Mouse (Mus musculus) hindbrain, embryonic 16.5 days (tissue): ENCODE measurements around the gene Setdb1. TPM values are rescaled to one million over a fixed set of nuclear protein-coding genes. Genes with fewer than 3 reads are reported as not detected.
"Not testable (repeated sequence)": the region's sequence is repeated elsewhere in the genome, so short reads cannot be mapped to it uniquely, and the experiment has no call there.

Experiments
- ATAC-seq: fragments of 200-750 bp; cut with Nextera tagmentation; 2 replicates; pipeline ENCODE4 v1.8.0; 2017; ENCODE audit warnings: moderate TSS enrichment, moderate library complexity
- H3K27ac ChIP-seq: fragments of 300-500 bp; sonication (generic); 2 replicates; pipeline ENCODE4 v1.5.1; 2014; ENCODE audit warnings: low read depth, mild to moderate bottlenecking, control low read depth, low read length, moderate library complexity
- H3K27me3 ChIP-seq: fragments of 300-500 bp; sonication (generic); replicated peaks from 2 replicates; pipeline ENCODE4 v1.6.1; 2014; ENCODE audit warnings: low read length; ENCODE audit not compliant: control insufficient read depth, insufficient read depth
- H3K36me3 ChIP-seq: fragments of 300-500 bp; sonication (generic); 2 replicates; pipeline ENCODE4 v1.6.1; 2014; ENCODE audit warnings: mild to moderate bottlenecking, low read length, moderate library complexity, mixed read lengths; ENCODE audit not compliant: control insufficient read depth, insufficient read depth
- H3K4me1 ChIP-seq: fragments of 300-500 bp; sonication (generic); 2 replicates; pipeline ENCODE4 v1.6.1; 2014; ENCODE audit warnings: low read depth, low read length; ENCODE audit not compliant: control insufficient read depth, insufficient read depth
- H3K4me2 ChIP-seq: fragments of 300-500 bp; sonication (generic); 2 replicates; pipeline ENCODE4 v1.6.1; 2014; ENCODE audit warnings: mild to moderate bottlenecking, low read length, control low read depth, moderate library complexity
- H3K4me3 ChIP-seq: fragments of 300-500 bp; sonication (generic); 2 replicates; pipeline ENCODE4 v1.5.1; 2014; ENCODE audit warnings: mild to moderate bottlenecking, low read length, control low read depth, moderate library complexity
- H3K9ac ChIP-seq: fragments of 300-500 bp; sonication (generic); 2 replicates; pipeline ENCODE4 v1.6.1; 2014; ENCODE audit warnings: low read depth, mild to moderate bottlenecking, control low read depth, low read length, moderate library complexity
- H3K9me3 ChIP-seq: fragments of 300-500 bp; sonication (generic); 2 replicates; pipeline ENCODE4 v1.6.1; 2014; ENCODE audit warnings: mild to moderate bottlenecking, low read length, moderate library complexity; ENCODE audit not compliant: control insufficient read depth
- WGBS: fragments of 180-500 bp; shearing (Covaris S2); extraction: QIAGEN DNeasy Blood & Tissue Kit; methylation state at CpG from one replicate; pipeline ENCODE4 v1.1.7; 2014; 5-methylcytosine and 5-hydroxymethylcytosine counted together
- polyA plus RNA-seq: library from polyadenylated mRNA; unstranded; fragments of >200 nt; fragmentation: Nextera tagmentation; extraction: Ambion mirVana; gene quantifications from 2 replicates; pipeline ENCODE4 v1.2.1, GENCODE M21; 2015

The Setdb1 gene
- polyA plus RNA-seq, 1 experiment from 2014 or later, result 36.0 TPM

DNA sequence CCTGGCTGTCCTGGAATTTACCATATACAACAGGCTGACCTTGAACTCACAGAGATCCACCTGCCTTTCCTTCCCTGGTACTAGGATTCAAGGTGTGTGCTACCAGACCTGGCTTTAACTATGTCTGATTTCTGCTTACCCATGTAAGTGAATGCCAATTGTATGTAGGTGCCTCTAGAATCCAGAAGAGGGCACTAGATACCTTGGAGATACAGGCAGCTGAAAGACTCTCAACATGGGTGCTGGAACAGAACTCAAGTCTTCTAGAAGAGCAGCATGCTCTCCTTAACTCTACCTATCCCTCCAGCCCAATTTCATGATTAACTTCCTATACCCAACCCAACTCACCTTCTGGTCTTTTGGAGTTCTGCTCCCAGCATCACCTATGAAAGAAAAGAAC, 7.5 kb downstream of the Setdb1 start:
- no peak overlapping the region for H3K4me3 ChIP-seq
- no peak overlapping the region for H3K9ac ChIP-seq
- H3K36me3 ChIP-seq, result peaks cover 40% of the 10 kb centered on the region
- ATAC-seq, result no peak
- no peak overlapping the region for H3K27ac ChIP-seq
- no peaks in the 10 kb centered on the region for H3K9me3 ChIP-seq
- H3K4me2 ChIP-seq, result no peak overlapping the region
- H3K27me3 ChIP-seq, result no peaks in the 10 kb centered on the region
- H3K4me1 ChIP-seq, result no peaks in the 10 kb centered on the region

GRCm38 (mm10) chr3:95348343-95348742, 8.7 kb downstream of the Setdb1 start:
- not testable (repeated sequence) for H3K4me1 ChIP-seq, ATAC-seq, H3K27me3 ChIP-seq, H3K27ac ChIP-seq, H3K9ac ChIP-seq, H3K9me3 ChIP-seq, H3K4me2 ChIP-seq, H3K4me3 ChIP-seq
- WGBS, result 97% methylated on average over 4 of the region's 5 CpGs
- peaks cover 42% of the 10 kb centered on the region for H3K36me3 ChIP-seq

DNA sequence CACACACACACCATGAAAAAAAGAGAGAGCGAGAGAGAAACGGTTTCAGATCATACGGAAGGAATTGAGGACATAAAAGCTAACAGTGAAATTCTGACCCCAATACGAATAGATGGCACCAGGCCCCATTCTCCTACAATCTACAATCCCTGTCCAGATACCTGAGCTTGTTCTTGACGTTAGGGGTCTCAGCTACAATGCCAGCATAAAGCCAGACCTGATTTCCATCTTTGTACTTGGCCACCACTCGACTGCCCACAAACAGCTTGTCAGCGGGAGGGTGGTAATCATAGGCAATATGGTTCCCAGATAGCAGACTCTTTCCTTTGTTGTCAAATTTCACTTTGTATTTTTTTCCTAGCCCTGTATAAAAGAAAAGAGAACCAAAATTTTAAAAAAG, 10.5 kb downstream of the Setdb1 start:
- no peak overlapping the region for H3K9ac ChIP-seq
- H3K27me3 ChIP-seq, result no peaks in the 10 kb centered on the region
- no peaks in the 10 kb centered on the region for H3K9me3 ChIP-seq
- no peaks in the 10 kb centered on the region for H3K4me1 ChIP-seq
- H3K36me3 ChIP-seq, result peaks cover 51% of the 10 kb centered on the region
- H3K4me2 ChIP-seq, result no peak overlapping the region
- H3K4me3 ChIP-seq, result no peak overlapping the region
- H3K27ac ChIP-seq, result no peak overlapping the region
- 94% methylated on average over 7 of the region's 7 CpGs for WGBS
- ATAC-seq, result no peak

DNA sequence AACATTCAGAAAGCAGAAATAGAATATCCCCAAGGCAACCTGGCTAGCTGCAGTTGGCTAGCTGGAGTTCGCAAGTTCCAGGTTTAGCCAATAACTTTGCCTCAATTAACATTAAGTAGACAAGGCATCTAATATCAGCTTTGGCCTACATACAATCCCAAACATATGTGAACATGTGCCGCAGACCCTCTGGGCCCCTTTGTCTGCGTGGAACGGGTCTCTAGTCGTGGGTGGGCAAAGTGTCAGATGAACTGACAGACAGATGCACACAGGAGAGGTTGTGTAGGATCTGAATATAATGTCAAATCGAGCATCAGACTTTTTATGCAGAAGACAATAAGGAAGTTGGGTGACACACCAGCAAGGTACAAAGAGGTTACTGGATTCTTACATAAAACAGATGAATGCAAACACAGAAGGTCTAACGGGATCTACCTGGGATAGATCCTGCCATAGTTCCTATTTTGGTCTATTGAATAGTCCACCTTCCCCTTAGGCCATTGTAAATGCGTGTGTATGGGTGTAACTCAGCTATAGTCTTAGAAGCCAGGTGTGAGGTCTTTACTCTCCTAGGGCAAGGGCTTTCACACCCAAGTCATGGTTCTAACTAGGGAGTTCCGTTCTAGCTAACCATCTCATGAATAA, 13.5 kb downstream of the Setdb1 start:
- H3K9ac ChIP-seq, H3K9me3 ChIP-seq, H3K4me3 ChIP-seq, H3K4me2 ChIP-seq, ATAC-seq, H3K4me1 ChIP-seq, H3K27ac ChIP-seq, H3K27me3 ChIP-seq: not testable (repeated sequence)
- peaks cover 63% of the 10 kb centered on the region for H3K36me3 ChIP-seq
- WGBS, result 95% methylated on average over 9 of the region's 9 CpGs

DNA sequence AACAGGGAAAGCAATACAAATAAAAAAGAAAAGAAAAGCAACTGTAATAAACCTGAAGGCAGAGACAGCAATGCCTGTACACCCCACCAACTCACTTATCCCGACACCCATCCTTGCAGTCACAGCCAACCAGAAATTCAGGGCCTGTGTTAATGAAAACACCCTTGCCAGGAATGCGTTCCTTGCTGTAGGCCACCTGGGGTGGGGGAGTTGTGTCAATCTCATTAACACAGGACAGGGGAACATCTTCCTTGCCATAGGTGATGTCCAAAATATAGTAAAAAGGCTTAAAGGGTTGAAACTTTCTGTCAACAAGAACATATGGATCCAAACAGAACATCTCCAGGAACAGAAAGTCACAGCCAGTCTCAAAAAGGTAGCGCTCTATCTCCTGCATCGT, 18.8 kb downstream of the Setdb1 start:
- no peaks in the 10 kb centered on the region for H3K4me1 ChIP-seq
- H3K27me3 ChIP-seq, result no peaks in the 10 kb centered on the region
- H3K4me3 ChIP-seq, result no peak overlapping the region
- no peak overlapping the region for H3K27ac ChIP-seq
- no peaks in the 10 kb centered on the region for H3K9me3 ChIP-seq
- H3K36me3 ChIP-seq, result peaks cover 73% of the 10 kb centered on the region
- no peak overlapping the region for H3K4me2 ChIP-seq
- ATAC-seq, result no peak
- no peak overlapping the region for H3K9ac ChIP-seq
- 94% methylated on average over 4 of the region's 4 CpGs for WGBS

DNA sequence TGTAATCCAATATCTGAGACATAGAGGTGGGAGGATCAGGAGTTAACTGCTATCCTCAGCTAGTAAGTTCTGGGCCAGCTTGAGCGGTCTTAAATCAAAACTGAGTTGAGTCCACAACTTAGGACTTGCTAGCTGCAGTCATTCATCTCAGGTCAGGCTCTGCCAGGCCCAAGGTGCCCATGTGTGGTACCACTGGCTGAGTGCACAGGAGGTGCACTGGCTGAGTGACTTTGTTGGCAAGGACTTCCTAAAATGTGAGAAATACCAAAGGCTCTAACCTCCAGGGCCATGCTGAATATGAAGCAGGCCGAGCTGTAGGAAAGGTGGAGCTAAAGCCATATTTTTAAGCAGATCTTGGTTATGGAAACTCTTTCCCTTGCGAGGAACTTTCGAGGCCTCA, 19.7 kb downstream of the Setdb1 start:
- Histone ChIP-seq H3K27me3 (no peaks in the 10 kb centered on the region), H3K9me3 (no peaks in the 10 kb centered on the region), H3K4me1 (no peaks in the 10 kb centered on the region), H3K4me2 (no peak overlapping the region), H3K9ac (no peak overlapping the region), H3K4me3 (no peak overlapping the region), H3K27ac (no peak overlapping the region), H3K36me3 (peaks cover 74% of the 10 kb centered on the region)
- no peak for ATAC-seq
- 95% methylated on average over 4 of the region's 4 CpGs for whole genome bisulfite sequencing

- 88% methylated on average over 1 of the region's 1 CpGs for WGBS
- no peak overlapping the region for H3K4me3 ChIP-seq
Measured at GRCm38 (mm10) chr3:95331528-95331927, 25.5 kb downstream of the Setdb1 start.

DNA sequence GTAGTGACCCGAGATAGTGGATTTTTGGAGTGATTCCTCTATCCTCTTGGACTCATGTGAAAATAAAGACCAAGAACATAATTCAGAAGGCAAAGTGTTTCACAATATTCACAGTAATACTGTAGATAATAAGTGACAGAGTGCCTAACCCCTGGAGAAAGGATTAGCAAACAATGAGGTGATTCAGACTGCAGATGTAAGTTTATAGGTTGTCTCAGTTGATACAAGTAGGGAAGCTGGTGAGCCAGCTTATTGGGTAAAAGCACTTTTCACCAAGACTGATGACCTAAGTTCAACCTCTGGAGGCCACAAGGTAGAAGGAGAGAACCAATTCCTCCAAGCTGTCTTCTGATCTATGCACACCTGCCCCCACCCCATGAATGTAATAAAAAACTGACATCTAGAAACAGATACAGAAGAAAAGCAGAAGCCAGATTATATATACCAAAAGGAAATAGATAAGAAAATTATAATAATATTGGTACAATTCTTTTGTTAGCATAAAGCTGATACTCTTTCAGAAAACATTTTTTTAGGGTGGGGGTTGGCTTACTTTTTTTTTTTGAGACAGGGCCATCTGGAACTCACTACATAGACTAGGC, 28.1 kb downstream of the Setdb1 start:
- WGBS, result 98% methylated on average over 1 of the region's 1 CpGs
- no peak overlapping the region for H3K4me3 ChIP-seq

More at GRCm38 (mm10) chr3:95331528-95331927, 25.5 kb downstream of the Setdb1 start:
- no peak overlapping the region for H3K9ac ChIP-seq
- H3K27me3 ChIP-seq, result no peaks in the 10 kb centered on the region
- peaks cover 51% of the 10 kb centered on the region for H3K36me3 ChIP-seq
- ATAC-seq, result no peak
- H3K4me2 ChIP-seq, result no peak overlapping the region
- no peaks in the 10 kb centered on the region for H3K9me3 ChIP-seq
- no peaks in the 10 kb centered on the region for H3K4me1 ChIP-seq
- no peak overlapping the region for H3K27ac ChIP-seq

DNA sequence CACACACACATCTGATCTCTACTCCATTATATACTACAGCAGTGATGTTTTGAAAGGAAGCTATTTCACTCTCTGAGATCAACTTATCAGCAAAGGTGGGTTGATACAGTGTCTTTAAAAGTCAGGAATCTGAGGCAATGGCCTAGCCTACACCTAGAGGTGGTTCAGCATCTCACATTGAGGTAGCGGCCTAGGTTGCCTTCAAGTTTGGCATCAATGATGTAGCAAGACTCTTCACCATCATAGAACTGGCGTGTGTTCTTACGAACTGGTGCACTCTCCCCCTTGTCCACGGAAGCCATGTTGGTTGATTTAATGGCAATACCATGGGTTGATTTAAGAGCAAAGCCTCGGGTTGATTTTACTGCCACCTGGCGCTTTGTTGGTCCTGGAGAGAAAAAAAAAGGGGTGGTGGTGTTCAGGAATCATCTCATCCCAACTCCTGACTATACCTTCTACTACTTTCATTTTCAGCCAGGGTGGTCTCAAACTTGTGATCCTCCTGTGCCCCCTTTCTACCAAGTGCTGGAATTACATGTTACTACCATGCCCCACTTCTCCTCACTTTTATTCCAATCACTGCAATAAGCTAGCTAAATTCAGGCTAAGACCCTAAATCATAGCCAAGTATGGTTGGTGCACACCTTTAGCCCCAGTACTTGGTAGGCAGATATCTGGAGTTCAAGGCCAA, 32.4 kb downstream of the Setdb1 start:
- no peak overlapping the region for H3K4me3 ChIP-seq
- 92% methylated on average over 6 of the region's 6 CpGs for WGBS
- no peak overlapping the region for H3K4me2 ChIP-seq
- peaks cover 58% of the 10 kb centered on the region for H3K36me3 ChIP-seq
- H3K27ac ChIP-seq, result no peak overlapping the region
- no peaks in the 10 kb centered on the region for H3K4me1 ChIP-seq
- H3K9ac ChIP-seq, result no peak overlapping the region
- H3K27me3 ChIP-seq, result no peaks in the 10 kb centered on the region
- ATAC-seq, result no peak
- no peaks in the 10 kb centered on the region for H3K9me3 ChIP-seq

More for the DNA sequence above, 28.1 kb downstream of the Setdb1 start:
- H3K4me2 ChIP-seq, result no peak overlapping the region
- no peaks in the 10 kb centered on the region for H3K27me3 ChIP-seq
- H3K9ac ChIP-seq, result no peak overlapping the region
- H3K9me3 ChIP-seq, result no peaks in the 10 kb centered on the region
- H3K4me1 ChIP-seq, result no peaks in the 10 kb centered on the region
- H3K27ac ChIP-seq, result no peak overlapping the region
- no peak for ATAC-seq
- peaks cover 55% of the 10 kb centered on the region for H3K36me3 ChIP-seq
